Mouse (Mus musculus): Measurements from ENCODE around the gene Hs3st4.

Gene Hs3st4

DNA sequence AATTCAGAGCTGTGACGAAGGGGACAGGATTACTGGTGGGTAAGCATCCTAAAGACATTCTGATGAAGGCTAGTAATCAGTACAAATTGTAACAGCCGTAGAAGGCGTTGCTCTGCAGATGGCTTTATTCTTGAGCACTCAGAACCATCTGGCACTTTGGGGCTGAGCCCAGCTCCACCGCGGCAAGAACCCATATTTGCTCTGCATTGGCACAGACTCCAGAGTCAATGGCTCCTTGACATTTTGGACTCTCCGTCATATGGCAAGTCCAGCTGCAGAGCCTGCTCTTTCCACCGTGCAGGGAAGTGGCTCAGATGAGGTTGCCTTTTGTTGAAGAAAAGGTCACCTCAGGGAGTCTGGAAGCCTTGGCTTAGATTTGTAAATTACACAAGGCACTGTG lies 148.6 kb downstream of the Hs3st4 start:
- in situ Hi-C loops (cut with MboI, MseI): no loop called here

DNA sequence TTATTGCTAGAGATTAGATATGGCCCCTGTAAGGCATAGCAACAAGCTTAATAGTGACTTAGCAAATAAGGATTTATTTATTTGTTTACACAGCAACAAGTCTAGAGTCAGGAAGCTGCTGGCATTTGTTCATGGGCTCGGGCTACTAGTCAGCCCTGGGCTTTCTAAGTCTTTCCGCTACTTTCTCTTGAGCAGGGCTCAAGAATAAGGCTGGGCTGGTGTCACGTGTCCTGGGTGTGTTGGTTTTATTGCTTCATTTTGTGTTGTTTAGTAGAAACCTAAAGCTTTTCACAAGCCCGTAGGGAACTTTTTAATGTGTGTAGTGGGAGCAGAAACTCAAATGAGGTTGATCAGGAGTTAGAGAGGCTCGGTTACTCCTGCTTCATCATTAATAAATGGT lies 153.5 kb downstream of the Hs3st4 start:
- in situ Hi-C loops (cut with MboI, MseI): no loop called here

DNA sequence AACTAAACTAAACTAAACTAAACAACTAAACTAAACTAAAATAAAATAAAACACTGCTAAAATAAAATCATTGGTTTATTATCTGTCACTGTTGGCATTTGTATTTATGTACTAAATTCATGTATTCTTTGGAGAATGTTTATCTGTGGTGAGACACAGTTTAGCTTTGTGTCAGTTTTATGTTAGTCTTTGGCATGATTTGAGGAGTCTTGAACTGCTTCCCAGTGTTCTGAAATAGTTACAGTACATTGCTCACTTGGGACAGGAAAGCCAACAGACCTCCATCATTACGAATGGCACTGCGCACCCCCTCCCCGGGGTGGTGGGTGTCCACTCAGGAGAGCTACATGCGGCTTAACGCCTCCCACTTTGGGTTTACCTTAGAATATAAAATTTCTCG lies 158.6 kb downstream of the Hs3st4 start:
- in situ Hi-C loops (cut with MboI, MseI): no loop called here

DNA sequence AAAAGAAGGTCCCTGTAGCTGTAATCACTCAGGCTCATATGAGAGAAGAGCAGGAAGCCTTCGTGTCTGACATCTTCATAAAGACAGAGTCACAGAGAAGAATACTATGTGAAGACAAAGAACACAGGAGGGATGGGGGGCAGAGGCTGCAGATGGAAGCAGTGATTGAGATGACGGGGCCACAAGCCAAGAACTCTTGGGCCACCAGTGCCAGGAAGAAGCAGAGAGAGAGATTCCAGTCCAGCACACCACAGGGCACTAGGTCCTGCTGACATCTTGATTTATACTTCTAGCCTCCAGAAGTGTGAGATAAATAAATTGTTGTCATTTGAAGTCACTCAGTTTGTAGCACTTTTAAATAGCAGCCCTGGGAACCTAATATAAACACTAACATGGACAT lies 168.2 kb downstream of the Hs3st4 start:
- in situ Hi-C loops (cut with MboI, MseI): loop anchor here (10.0 kb wide), 1 partner anchor 1494 kb away; no protein-coding TSS in a partner anchor

DNA sequence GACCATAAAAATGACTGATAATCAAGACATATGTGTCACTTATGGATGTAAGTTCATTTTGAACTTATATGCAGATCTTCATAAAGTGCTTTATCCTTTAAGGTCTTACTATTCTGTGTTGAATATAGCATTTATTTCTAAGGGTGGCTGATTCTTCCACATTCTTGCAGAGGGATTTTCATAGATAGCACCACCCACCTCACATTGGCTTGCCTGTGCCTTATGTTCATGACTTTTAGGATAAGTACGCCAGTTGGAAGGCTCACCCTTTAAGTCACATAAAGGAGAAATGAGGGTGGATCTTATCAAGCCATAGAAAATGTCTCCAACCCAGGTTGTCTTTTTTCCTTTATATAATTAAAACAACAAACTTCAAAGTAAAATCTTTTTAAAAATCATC lies 180.6 kb downstream of the Hs3st4 start:
- in situ Hi-C loops (cut with MboI, MseI): no loop called here

DNA sequence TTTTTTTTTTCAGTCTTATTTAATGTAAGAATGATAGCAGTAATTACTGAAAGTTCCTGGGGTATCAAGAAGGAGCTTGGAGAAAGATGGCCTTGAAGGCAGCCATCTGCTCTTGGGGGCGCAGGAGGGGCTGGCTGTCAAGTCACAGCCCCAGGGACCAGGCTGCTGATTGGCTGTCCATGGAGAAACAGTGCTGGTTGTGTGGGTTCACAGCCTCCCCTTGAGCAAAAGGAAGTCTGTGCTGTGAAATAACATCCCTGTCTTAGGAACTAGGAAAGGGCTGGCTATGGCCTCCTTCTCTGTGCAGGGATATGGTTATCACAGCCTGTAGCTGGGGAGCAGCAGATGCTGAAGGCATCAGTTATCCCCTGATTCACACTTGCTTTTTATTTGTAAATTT lies 183.6 kb downstream of the Hs3st4 start:
- in situ Hi-C loops (cut with MboI, MseI): no loop called here

DNA sequence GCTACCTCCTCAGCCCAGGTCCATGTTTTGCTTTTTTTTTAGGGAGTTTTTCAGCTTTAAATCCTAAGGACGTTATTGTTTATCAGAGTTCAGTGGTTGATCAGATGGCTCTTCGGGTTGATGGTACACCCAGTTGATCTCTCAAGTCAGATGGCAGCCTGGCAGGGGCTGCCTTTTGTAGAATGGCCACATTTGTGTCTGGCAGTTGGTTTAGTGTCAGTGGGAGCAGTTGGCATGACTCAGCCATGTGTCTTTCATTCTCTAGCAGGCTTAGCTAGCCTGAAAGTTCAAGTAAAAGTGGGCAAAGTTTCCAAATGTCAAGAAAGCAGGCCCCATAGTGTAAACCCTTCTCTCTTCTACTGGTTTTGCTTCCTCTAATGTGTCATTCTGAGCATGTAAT lies 186.1 kb downstream of the Hs3st4 start:
- in situ Hi-C loops (cut with MboI, MseI): no loop called here

DNA sequence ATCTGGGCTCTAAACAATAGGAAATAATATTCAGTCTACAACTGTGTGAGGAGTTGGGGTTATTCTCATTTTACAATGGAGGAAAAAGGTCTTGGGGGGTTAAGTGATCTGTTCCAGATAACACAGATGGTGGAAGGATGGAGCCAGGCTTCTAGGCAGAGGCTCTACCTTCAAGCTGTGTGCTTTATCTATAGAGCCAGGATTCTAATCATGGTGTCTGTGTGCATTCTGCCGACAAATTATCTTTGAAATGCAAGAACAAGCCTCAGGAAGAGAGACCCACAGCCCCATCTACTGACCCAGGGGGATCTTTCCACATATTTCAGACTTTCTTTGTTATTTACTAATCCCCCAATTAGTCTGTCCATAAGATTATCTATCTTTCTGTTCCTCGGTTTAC lies 187.3 kb downstream of the Hs3st4 start:
- in situ Hi-C loops (cut with MboI, MseI): no loop called here

DNA sequence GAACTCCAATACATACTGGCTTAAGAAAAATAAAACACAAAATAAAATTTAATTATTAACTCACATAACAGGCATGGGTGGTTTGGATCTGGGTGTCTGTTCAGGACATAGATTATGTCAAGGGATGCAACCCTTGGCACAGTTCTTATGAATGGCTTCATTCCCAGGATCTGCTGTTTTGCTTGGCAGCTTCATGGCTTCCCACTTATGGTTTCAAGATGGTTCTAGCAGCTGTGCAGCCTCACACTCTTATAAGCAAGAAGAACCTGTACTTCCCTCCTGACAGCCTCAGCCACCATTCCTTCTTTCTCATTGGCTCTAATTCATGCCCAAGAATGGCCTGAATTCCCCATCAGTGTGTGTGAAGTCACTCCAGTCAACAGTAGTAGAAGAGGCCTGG lies 189.3 kb downstream of the Hs3st4 start:
- in situ Hi-C loops (cut with MboI, MseI): no loop called here

DNA sequence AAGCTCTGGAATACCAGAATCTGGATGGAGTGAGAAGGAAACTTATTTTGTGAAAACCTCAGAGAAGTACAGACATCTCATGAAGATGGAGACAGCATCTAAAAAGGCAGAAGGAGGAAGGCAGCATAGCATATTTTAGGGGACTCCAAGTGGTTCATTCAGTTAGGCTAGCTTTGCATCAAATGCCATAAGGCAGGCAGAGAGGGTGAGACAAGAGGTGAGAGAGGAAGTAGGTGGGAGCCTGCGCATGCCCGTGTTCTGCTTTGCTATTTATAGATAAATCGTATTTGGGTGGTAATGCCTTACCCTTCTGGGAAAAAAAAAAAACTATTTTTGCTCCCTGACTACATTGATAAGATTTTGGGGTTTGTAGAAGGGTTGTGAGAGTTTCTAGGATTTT lies 198.3 kb downstream of the Hs3st4 start:
- in situ Hi-C loops (cut with MboI, MseI): no loop called here

DNA sequence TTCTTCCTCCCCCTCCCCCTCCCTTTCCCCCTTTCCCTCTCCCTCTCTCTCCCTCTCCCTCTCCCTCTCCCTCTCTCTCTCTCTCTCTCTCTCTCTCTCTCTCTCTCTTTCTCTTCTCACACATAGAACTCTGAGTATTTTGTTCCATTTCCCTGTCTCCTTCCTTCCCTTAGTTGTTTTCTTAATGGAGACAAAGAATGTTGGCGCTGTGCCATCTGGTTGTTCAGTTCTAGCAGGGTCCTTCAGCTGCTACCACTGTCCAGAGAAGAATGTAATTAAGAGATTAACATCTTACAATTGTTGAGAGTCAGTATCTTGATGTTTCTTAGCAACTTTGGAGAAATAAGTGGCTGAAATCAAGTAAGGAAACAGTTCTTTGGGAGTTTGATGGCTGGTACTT lies 202.0 kb downstream of the Hs3st4 start:
- in situ Hi-C loops (cut with MboI, MseI): no loop called here

DNA sequence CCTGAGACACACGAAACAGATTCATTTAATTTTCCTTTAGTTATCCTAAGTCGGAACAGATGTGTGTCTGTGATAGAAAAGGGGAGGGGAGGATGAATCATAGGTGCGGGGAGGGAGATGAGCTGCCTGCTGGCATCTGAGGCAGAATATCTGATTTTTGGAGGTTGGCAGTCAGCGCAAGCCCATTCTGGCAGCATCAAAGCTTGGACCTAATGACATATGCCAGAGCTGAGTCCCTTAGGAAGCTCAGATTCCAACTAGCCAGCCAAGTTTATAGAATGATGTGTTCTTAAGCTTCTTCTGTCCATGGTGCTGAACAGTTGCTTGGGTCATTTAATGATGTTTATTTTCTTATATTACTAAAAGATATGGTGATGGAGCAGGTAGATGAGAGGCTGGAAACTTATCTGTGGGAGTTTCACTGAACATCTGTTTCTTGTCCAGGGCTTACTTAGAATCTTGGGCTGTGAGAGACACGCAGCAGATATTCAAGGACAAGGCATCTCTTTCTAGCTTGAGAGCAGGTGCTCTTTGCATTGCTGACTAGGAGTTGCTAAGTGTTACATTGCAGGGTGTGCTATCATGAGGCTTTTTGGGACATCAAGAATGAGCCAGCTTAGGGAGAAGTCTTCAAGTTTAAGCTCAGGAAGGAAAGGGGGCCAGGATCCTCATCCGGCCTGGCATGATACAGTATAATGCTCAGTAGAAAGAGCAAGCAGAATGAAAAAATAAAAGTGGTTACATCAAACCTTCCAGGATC lies 216.3 kb downstream of the Hs3st4 start:
- in situ Hi-C loops (cut with MboI, MseI): no loop called here

DNA sequence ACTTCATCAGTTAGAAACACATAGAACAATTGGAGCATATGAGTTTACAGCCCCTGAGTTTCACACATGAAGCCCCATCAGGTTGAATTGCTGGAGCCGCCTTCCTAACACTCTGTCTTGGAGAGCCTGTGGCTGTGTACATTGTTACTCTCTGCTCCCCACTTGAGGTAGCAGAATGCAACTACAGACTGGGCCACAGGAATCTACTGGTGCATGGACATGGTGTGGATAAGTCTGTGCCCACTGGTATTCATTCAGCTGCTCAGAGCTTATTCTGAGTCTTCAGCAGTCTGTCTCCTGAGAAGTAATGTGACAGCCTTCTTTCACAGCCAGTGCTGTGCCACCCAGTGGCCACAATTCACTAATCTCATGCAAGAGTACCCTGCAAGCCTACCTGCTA lies 234.3 kb downstream of the Hs3st4 start:
- in situ Hi-C loops (cut with MboI, MseI): no loop called here

DNA sequence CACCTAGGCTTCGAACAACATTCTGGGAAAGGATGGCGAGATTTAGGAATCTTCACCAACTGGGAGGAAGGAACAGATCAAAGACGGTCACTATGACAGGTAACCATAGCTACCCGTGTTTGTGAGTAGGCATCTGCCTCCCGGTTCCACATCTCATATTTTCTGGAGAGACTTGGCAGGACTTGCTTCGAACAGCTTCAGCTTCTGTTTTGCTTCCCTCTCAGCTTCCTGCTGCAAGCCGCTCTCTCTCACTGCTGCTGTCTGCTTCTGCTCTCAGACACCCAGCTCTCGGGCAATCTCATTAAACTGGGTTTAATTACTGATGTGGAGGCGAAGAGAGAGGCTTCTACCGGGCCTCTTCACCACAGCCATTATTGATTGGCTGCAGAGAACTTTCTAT lies 237.9 kb downstream of the Hs3st4 start:
- in situ Hi-C loops (cut with MboI, MseI): no loop called here

DNA sequence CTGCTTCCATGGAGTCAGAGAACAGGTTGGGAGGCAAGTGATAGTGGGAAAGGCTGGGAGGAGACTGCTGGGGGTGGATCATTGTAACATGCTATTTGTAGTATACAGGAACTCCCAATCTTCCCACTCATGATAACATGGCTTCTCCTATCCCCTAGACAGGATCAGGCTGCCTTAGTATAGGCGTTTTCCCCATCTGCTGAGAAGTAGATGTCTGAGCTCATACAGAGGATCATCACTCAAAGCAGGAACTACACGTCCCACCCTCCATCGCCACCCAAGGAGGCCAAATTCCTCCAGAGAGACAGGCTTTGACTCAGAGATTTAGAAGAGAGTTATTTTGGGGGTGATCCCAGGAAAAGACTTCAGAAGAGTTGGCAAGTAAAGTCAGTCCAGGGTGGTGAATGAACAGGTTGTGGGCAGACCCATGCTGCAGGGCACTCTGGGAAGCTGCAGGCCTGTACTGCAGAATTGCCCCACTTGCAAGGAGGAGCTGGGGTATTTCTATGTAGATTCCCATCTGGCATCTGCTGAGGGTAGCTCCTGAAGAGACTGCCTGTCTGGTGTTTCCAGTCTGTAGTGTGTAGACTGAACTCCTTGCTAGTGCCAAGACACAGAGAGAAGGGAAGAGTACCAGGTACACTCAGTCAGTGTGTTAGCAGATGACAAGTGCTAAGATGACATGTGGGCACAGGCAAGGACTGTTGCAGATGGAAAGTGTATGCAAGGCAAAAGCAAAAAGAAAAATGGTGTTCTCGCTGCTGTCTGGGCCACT lies 255.4 kb downstream of the Hs3st4 start:
- in situ Hi-C loops (cut with MboI, MseI): no loop called here

DNA sequence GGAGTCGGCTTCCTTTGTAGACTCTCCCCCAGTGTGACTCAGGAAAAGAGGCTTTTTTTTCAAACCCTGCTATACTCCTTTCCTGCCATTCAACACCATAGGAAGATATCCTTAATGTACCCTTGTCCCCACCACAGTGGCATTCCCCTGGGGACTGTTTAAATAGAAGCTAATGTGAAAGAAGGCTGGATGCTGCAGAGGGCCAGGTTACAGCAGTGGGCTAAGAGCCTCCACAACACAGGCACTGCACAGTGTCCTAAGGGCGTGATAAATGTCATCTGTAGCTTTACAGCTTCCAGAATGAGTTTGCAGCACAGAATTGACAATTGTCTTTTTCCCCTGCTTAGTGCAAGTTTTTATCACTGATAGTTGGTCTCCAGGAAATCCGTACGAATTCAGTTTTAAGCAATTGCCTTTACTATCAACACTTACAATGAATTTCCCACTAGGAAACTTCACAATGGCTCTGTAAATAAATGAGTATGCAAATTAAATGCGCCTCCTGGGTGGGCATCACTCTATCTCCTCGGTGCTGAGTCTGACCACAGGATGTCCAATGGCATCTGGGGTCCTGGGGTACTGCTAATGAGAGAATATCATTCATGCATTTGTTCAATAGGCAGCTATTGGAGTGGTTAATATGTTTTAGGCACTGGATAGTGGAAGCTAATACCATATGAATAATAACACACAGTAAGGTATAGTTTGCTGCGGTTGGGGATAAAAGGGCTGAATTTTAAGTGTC lies 257.4 kb downstream of the Hs3st4 start:
- in situ Hi-C loops (cut with MboI, MseI): no loop called here

DNA sequence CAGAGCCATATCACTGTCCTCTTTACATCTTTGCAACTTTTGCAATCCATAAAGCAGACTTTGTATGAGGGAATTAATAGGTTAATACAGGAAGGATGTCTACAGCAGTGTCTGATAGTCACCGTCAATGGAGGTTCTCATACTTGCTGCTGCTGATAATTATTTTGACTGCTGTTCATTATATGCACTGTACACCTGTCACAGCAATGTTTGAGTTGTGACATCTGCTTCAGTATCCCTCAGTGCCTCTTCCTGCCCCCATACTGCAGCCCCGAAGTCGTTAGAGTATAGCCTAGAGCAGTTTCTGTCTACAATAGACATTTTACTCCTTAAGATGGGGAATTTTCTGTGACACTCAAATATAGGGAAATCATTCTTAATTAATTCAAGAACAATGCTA lies 267.2 kb downstream of the Hs3st4 start:
- in situ Hi-C loops (cut with MboI, MseI): no loop called here

DNA sequence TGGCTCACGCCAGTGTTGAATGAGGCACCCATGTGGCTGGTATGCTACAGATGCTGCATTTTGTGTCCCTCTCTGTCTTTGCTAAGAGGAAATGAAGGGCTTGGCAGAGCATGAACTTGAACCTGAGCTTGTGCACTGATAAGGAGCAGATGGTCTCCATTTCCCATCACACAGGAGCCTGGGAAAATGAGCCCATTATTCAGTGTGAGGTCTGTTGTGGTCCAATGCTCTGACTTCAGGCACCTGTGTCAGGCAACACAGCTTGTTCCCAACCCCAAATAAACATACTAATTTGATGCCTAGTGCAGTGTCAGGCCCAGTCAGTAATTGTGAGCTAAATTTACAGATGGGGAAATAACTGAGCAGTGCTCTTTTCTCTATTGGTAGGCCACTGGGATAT lies 267.9 kb downstream of the Hs3st4 start:
- in situ Hi-C loops (cut with MboI, MseI): no loop called here

DNA sequence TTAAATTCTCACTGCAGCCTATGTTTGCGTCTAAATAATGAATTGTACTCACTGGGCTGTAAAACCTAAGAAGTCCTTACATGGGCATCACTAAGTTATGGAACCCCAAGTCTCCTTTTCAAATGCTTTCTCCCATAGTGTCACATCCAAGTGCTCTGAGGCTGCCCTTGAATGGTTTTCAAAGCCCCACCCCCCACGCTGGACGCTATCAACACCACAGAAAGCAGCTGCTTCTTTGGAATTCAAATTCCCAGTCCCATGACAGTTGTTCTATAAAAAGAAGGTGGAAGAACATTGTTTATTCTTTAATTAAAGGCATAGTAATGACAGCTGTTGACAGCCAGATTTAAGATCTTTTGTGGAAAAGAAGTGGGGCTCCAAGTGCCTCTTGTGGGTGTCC lies 275.8 kb downstream of the Hs3st4 start:
- in situ Hi-C loops (cut with MboI, MseI): no loop called here

DNA sequence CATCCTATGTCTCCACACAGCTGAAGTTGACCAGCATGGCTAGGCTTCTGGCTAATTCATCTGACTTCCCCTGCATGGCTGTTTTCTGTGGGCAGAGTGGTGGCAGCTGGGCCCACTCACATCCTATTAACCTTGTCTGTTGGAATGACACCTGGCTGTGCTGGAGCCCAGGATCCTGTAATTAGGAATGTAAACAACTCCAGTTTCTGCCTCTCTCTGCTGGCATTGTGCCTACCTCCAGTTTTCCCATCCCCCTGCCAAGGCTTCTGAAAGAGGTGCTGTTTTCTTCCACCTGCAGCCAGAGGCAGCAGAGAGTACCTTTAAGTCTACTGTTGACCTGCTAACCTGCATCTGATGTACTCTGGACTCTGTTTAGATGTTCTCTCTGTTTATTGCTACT lies 288.1 kb downstream of the Hs3st4 start:
- in situ Hi-C loops (cut with MboI, MseI): no loop called here

DNA sequence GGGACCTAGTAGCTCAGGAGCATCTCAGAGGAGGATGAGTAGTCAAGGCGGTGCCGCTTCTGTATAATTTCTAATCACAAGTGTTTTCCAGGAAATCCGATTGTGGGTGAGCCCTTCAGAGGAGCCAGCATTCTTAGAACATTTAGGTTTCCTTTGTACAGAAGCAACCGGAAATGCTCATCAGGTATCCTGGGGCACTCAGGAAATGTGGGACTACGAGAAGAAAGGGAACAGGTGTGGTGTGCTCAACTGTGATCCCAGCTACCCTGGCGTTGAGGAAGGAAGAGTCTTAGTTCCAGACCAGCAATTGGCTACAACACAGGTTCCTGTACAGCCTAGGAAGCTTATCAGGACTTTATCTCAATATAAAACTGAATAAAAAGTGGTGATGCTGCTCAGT lies 307.2 kb downstream of the Hs3st4 start:
- in situ Hi-C loops (cut with MboI, MseI): no loop called here

DNA sequence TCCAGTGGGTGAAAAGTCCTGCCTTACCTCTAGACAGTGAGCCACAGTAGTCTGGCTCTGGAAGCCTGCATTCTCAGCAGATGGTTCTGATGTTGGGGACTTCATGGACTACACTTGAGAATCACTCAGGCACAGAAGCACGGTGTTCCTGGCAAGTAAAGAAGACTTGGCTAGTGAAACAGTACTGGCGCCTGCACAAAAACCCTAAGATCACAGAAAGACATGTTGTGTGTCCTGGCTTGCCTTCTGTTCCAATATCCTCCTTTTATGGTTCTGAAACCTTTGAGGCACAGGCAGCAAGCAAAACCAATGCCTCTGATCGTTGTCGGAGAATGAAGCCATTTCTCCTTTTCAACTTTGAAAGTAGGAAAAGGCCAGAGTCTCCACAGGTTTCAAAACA lies 336.8 kb downstream of the Hs3st4 start:
- in situ Hi-C loops (cut with MboI, MseI): no loop called here

DNA sequence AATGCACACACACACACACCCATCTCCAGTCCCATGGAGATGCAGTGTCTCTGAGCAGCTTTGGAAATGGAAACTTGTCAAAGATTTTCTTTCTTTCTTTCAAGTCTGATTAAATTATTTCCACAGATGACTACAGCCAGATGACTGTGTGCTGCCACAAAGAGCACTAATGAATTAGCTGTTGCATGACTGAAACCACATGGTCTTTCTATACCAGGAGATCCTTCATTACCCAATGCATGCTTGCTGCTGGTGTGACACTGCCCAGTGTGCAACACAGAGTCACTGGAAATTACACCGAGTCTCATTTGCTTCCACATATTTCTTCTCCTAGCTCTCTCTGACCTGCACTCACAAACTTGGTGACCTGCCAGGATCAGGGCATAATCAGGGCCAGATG lies 353.0 kb downstream of the Hs3st4 start:
- in situ Hi-C loops (cut with MboI, MseI): no loop called here
